Mouse (Mus musculus) kidney, postnatal 0 days (tissue): ENCODE measurements at regions not wholly inside any gene's neighbourhood (a gene's known extent, or its start where the extent isn't known, plus 50 kb on each side); places are given as distances from the start of the nearest gene placed in this dataset.

Experiments used
- ATAC-seq: fragments of 200-750 bp; cut with Nextera tagmentation; replicated peaks from 2 replicates; pipeline ENCODE4 v1.8.0; 2017; ENCODE audit warnings: low read depth, moderate number of reproducible peaks, moderate TSS enrichment, moderate library complexity; ENCODE audit not compliant: low FRiP score
- DNase-seq: peaks from one replicate; pipeline ENCODE4 v3.0.0-alpha.2; 2016; ENCODE audit warnings: low spot score
- H3K27ac ChIP-seq: fragments of 300-500 bp; sonication (generic); 2 replicates; pipeline ENCODE4 v1.5.1; 2014; ENCODE audit warnings: mild to moderate bottlenecking
- H3K27me3 ChIP-seq: fragments of 300-500 bp; sonication (generic); 2 replicates; pipeline ENCODE4 v1.6.1; 2014; ENCODE audit warnings: low read length, mixed read lengths; ENCODE audit not compliant: insufficient read depth
- H3K36me3 ChIP-seq: fragments of 300-500 bp; sonication (generic); 2 replicates; pipeline ENCODE4 v1.6.1; 2014; ENCODE audit warnings: low read length, mixed read lengths; ENCODE audit not compliant: insufficient read depth
- H3K4me1 ChIP-seq: fragments of 300-500 bp; sonication (generic); replicated peaks from 2 replicates; pipeline ENCODE4 v1.6.1; 2014; ENCODE audit warnings: antibody characterized with exemption, low read length, mixed read lengths; ENCODE audit not compliant: insufficient read depth
- H3K4me2 ChIP-seq: fragments of 300-500 bp; sonication (generic); 2 replicates; pipeline ENCODE4 v1.6.1; 2014; ENCODE audit warnings: mild to moderate bottlenecking, low read length, moderate library complexity, mixed read lengths
- H3K4me3 ChIP-seq: fragments of 300-500 bp; sonication (generic); replicated peaks from 2 replicates; pipeline ENCODE4 v1.5.1; 2014; ENCODE audit warnings: low read depth, low read length
- H3K9ac ChIP-seq: fragments of 300-500 bp; sonication (generic); 2 replicates; pipeline ENCODE4 v1.6.1; 2014; ENCODE audit warnings: low read depth, low read length
- H3K9me3 ChIP-seq: fragments of 300-500 bp; sonication (generic); replicated peaks from 2 replicates; pipeline ENCODE4 v1.6.1; 2016; ENCODE audit warnings: low read length, inconsistent platforms, mixed read lengths
- CTCF ChIP-seq: IDR thresholded peaks from 2 replicates; pipeline ENCODE4 v1.5.1; 2016; ENCODE audit warnings: antibody characterized with exemption, low read depth, mild to moderate bottlenecking, moderate library complexity
- WGBS: fragments of 180-500 bp; shearing (Covaris S2); extraction: QIAGEN DNeasy Blood & Tissue Kit; methylation state at CpG from one replicate; pipeline ENCODE4 v1.1.7; 2014; 5-methylcytosine and 5-hydroxymethylcytosine counted together

DNA sequence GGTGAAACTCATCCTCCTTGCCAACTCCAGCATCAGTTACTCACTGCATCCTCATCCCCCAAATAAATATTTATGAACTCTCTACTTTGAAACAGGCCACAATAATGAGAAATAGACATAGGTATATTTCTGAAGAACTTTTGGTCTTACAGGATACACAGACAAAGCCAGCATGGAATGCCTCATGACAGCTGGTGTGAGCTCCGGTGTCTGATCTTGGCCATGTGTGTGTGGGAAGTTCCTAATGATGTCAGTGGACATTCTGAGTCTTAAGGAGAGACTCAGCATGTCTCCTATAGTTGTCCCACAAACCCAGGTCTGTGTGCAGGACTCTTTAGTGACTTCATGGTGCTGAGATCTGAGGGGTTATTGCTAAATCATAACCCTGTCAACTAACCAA is 206.4 kb upstream of the Klf4 start:
- no peak overlapping the region for H3K4me2 ChIP-seq
- no peaks in the 10 kb centered on the region for H3K27me3 ChIP-seq
- DNase-seq (no peak), ATAC-seq (no peak)
- no peak overlapping the region for H3K27ac ChIP-seq
- no peaks in the 10 kb centered on the region for H3K9me3 ChIP-seq
- TF ChIP-seq CTCF = no peak
- H3K36me3 ChIP-seq = no peaks in the 10 kb centered on the region
- H3K9ac ChIP-seq = no peak overlapping the region
- 81% methylated on average over 1 of the region's 1 CpGs for WGBS
- no peak overlapping the region for H3K4me3 ChIP-seq
- no peaks in the 10 kb centered on the region for H3K4me1 ChIP-seq

DNA sequence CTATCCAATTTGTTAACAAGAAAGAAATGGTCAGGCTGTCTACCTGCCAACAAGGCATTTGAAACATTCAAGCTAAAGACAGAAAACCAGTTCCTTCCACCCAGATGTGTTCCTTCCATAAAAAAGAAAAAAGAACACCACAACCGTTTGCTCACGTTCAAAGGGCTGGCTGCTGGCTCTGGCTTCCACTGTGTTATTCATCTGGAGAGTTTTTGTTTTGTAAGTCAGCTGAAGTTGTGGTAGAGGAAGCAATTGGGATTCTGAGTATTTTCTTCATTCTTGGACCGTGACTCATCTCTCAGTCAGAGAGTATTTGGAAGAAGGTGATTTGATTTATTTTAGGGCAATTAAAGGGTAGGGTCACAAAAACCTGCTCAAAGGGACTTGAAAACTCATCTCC is 203.2 kb upstream of the Klf4 start:
- TF ChIP-seq CTCF = no peak
- Histone ChIP-seq H3K9ac (no peak overlapping the region), H3K9me3 (no peaks in the 10 kb centered on the region), H3K27me3 (no peaks in the 10 kb centered on the region), H3K36me3 (no peaks in the 10 kb centered on the region), H3K4me3 (no peak overlapping the region), H3K4me2 (no peak overlapping the region), H3K4me1 (no peaks in the 10 kb centered on the region), H3K27ac (no peak overlapping the region)
- DNase-seq (no peak), ATAC-seq (no peak)
- 42% methylated on average over 3 of the region's 3 CpGs for WGBS

DNA sequence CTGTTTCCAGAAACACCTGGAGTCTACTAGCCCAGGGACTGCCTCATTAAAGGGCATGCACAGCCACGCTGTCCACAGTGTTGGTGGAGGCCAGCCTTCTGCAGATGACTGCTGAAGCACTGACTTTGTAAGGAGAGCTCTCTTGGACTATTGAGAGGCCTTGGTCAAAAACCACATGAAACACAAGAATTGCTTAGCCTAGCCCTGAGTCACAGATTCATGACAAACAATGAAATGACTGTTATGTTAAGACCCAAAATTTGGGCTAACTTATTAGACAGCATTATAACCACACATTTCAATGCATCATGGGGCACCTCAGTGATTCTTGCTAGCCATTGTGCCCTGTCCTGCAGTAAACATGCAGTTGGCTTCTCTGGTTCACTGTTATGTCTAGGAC is 202.1 kb upstream of the Klf4 start:
- no peak overlapping the region for H3K9ac ChIP-seq

DNA sequence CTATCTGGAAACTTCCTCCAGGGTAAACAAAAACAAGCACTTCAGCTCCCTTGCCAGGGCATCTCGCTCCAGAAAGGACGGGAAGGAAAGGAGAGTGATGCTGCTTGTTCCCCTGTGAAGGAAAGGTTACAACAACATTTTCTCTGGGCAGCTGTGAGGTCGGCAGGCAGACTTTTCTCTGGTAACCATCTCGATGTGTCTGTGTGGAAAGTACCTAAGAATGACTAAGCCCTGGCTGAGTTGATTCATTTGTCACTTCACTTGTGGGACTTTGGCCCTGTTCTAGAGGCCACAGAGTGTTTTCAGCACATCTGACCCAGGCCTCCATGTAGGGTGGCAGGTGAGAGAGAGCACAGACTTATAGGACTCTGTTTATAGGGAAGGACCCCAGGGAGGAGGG is 201.0 kb upstream of the Klf4 start:
- no peaks in the 10 kb centered on the region for H3K36me3 ChIP-seq
- ATAC-seq = no peak
- WGBS = 27% methylated on average over 4 of the region's 4 CpGs
- H3K27me3 ChIP-seq = no peaks in the 10 kb centered on the region
- H3K4me2 ChIP-seq = no peak overlapping the region
- no peak for DNase-seq
- TF ChIP-seq CTCF = no peak
- H3K9me3 ChIP-seq = no peaks in the 10 kb centered on the region
- H3K4me1 ChIP-seq = no peaks in the 10 kb centered on the region
- H3K27ac ChIP-seq = no peak overlapping the region
- H3K4me3 ChIP-seq = no peak overlapping the region
- H3K9ac ChIP-seq = no peak overlapping the region

More for the DNA sequence above, 202.1 kb upstream of the Klf4 start:
- no peak for TF ChIP-seq CTCF
- Histone ChIP-seq H3K27me3 (no peaks in the 10 kb centered on the region), H3K36me3 (no peaks in the 10 kb centered on the region), H3K4me1 (no peaks in the 10 kb centered on the region), H3K4me3 (no peak overlapping the region), H3K4me2 (no peak overlapping the region), H3K9me3 (no peaks in the 10 kb centered on the region), H3K27ac (no peak overlapping the region)
- DNase-seq (no peak), ATAC-seq (no peak)
- 97% methylated on average over 1 of the region's 1 CpGs for WGBS

DNA sequence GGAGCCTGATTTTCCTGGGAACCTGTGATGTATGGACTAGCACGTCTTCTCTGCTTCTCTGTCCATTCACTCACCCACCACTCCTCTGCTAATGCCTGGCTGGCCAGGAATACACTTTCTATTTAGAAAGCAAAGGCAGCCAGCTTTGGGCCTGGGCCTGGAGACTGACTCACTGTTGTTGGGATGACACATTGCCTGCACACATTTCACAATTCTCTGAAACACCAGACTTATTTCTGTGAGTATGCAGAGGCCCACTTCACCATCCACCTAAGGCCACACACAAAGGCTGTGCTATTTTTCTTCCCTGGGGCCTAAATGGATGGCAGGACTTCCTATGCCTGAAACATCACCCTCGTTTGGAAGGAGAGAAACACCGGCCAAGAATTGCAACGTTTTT is 199.7 kb upstream of the Klf4 start:
- Histone ChIP-seq H3K9me3 (no peaks in the 10 kb centered on the region), H3K27ac (no peak overlapping the region), H3K4me2 (no peak overlapping the region), H3K36me3 (no peaks in the 10 kb centered on the region), H3K27me3 (no peaks in the 10 kb centered on the region), H3K4me3 (no peak overlapping the region), H3K9ac (no peak overlapping the region), H3K4me1 (no peaks in the 10 kb centered on the region)
- DNase-seq (no peak), ATAC-seq (no peak)
- 43% methylated on average over 4 of the region's 4 CpGs for WGBS
- no peak for TF ChIP-seq CTCF

DNA sequence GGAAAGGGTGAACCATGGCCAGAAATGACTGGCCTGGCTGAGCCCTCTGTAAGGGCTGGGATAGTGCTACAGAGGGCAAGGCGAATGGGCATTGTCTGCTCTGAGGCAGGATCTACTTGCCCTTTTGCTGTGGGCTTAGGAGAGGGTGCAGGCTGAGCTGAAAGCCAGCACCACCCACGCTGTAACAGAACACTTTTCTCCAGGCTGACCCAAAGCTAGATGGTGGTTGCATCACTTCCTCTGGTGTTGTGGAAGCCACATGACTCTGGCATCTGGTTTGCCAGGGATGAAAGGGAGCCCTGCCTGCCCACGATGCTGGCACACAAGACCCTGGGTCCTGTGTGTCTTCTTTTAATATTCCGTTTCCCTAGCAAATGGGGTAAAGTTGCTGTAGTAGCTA is 198.0 kb upstream of the Klf4 start:
- no peaks in the 10 kb centered on the region for H3K27me3 ChIP-seq
- WGBS = 72% methylated on average over 4 of the region's 4 CpGs
- TF ChIP-seq CTCF = no peak
- H3K4me2 ChIP-seq = no peak overlapping the region
- no peak overlapping the region for H3K4me3 ChIP-seq
- ATAC-seq (no peak), DNase-seq (no peak)
- no peak overlapping the region for H3K27ac ChIP-seq
- no peaks in the 10 kb centered on the region for H3K4me1 ChIP-seq
- no peaks in the 10 kb centered on the region for H3K36me3 ChIP-seq
- no peak overlapping the region for H3K9ac ChIP-seq
- H3K9me3 ChIP-seq = no peaks in the 10 kb centered on the region

DNA sequence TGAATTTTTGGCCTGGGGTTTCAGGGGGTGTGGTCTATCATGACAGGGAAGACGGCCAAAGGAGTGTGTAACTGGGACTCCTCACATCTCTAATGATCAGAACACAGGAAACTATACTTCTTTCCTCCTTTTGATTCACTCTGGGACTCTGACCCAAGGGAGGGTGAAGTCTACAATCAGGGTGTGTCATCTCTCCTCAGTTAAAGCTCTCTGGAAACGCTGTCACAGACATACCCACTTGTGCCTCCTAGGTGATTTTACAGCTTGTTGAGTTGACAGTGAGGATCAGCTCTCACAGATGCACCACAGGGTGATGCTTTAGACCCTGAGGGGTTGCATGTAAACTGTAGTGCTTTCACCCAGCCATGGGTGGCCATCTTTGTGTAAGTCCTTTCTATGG is 194.9 kb upstream of the Klf4 start:
- no peak overlapping the region for H3K4me3 ChIP-seq

More for the DNA sequence above, 194.9 kb upstream of the Klf4 start:
- H3K4me2 ChIP-seq = no peak overlapping the region
- H3K36me3 ChIP-seq = no peaks in the 10 kb centered on the region
- no peak for ATAC-seq
- H3K9me3 ChIP-seq = no peaks in the 10 kb centered on the region
- H3K4me1 ChIP-seq = no peaks in the 10 kb centered on the region
- no peak for DNase-seq
- no peak for TF ChIP-seq CTCF
- no peak overlapping the region for H3K27ac ChIP-seq
- H3K27me3 ChIP-seq = no peaks in the 10 kb centered on the region
- no peak overlapping the region for H3K9ac ChIP-seq
- 72% methylated on average over 2 of the region's 2 CpGs for WGBS
